Mouse (Mus musculus) urinary bladder, adult 18-20 months (tissue): ENCODE measurements around the gene Olfr467.
"Not testable (repeated sequence)": the region's sequence is repeated elsewhere in the genome, so short reads cannot be mapped to it uniquely, and the experiment has no call there.

Experiments
- DNase-seq, 2 experiments: peaks; one replicate each; pipeline ENCODE4 v3.0.0; 2022; ENCODE audit warnings: low spot score in 2 of 2, mixed read lengths in 2 of 2

The Olfr467 gene

DNA sequence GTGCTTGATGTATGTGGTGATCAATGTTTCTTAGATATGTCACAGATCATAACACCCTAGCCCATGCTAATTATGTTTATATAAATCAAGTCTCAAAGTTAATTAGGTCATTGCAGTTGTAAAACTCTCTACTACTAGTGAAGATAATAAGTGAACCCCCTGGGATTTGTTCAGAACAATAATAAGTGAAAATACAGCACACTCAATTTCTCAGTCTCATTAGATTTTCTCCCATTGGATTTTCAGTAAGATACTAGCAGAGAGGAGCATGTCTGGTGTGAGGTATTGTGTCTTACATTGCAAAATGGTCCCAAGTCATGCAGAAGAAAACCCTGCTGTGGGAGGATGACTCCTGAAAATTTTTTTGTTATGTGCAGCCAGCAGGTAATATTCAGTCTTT lies at the start of gene Olfr467:
TSS of gene Olfr467 (plus strand) at position 301 of the 400 bp plus-strand sequence.
- DNase-seq: no peak

GRCm38 (mm10) chr7:107770812-107771211 lies 41.3 kb upstream of the Olfr467 start:
- DNase-seq: no peak

- no peak for DNase-seq
Measured at GRCm38 (mm10) chr7:107778216-107778615, 33.8 kb upstream of the Olfr467 start.

DNA sequence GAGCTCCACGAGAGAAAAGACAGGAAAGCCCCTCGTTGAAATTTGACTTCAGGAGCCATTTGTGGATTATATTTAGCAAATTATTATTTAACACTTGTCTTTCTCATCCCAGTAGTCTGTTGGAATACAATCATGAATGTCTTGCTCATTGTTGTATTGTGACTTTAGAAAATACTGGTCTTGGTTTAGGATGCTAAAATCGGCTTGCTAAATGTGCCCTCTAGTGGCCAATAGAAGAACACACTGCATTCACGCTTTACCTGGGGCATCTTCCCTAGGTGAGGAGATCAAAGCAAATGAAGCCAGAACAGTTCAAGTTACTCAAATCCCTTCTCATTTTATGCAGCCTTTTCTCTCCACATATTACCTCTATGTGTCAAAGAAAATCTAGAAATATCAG lies 32.5 kb upstream of the Olfr467 start:
- no peak for DNase-seq

GRCm38 (mm10) chr7:107787977-107788620 lies 24.0 kb upstream of the Olfr467 start:
- DNase-seq: no peak

- no peak for DNase-seq
Measured at GRCm38 (mm10) chr7:107796500-107796899, 15.6 kb upstream of the Olfr467 start.

- DNase-seq: no peak
Measured at GRCm38 (mm10) chr7:107801108-107801507, 11.0 kb upstream of the Olfr467 start, which contains the start of gene Ovch2. TSS of gene Ovch2 (minus strand) at chr7:107801208.

GRCm38 (mm10) chr7:107802138-107802537 lies 9.9 kb upstream of the Olfr467 start:
- no peak for DNase-seq

DNA sequence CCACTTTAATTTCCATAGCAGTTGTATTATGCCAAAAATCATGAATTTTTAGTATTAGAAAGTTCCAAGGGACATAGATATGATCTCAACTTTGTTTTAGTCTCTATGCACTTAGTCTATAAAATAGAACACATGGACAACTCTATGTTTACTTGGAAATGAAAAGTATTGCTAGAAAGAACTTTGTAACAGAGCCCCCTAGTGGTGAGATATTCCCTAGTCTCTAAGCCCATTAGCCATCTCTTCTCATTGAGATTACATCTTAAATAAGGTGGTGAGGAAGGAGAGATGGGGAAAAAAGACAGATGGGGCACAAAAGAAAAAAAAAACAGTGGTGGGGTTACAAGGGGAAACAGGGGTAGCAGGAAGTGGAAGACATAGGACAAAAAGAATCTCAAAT lies 7.4 kb downstream of the Olfr467 start:
- no peak for DNase-seq

GRCm38 (mm10) chr7:107823867-107824266 lies 11.8 kb downstream of the Olfr467 start:
- not testable (repeated sequence) for DNase-seq

DNA sequence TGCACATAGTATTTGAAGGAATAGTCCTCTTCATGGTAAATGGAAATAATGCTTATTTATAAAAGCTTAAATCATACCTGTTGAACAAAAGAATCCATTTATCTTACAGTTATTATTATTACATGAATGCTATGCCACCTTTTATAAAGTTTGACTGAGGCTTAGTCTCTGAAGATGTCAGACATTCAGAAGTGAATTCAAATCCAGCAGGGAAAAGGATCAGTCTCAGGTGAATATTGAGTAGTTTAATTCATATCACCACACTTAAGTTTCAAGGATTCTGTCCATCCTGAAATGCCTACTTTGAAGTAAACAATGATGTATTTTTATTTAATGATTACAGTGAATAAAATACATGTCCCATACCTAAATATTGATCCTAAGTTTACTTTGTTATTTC lies 13.4 kb downstream of the Olfr467 start, which contains the start of gene Olfr469:
TSS of gene Olfr469 (minus strand) at position 101 of the 400 bp plus-strand sequence.
- DNase-seq: not testable (repeated sequence)

DNA sequence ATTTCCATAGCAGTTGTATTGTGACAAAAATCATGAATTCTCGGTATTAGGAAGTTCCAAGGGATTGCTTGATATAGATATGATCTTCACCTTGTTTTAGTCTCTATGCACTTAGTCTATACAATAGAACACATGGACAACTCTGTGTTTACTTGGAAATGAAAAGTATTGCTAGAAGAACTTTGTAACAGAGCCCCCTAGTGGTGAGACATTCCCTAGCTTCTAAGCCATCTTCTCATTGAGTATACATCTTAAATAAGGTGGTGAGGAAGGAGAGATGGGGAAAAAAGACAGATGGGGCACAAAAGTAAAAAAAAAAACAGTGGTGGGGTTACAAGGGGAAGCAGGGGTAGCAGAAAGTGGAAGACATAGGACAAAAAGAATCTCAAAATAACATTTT lies 29.7 kb downstream of the Olfr467 start:
- DNase-seq: no peak

- DNase-seq: not testable (repeated sequence)
Measured at GRCm38 (mm10) chr7:107847390-107847789, 35.3 kb downstream of the Olfr467 start, which contains the start of gene Olfr470. TSS of gene Olfr470 (minus strand) at chr7:107847490.
